Mouse (Mus musculus): Measurements from ENCODE around the gene Golph3l.
"Not testable (repeated sequence)": the region's sequence is repeated elsewhere in the genome, so short reads cannot be mapped to it uniquely, and the experiment has no call there.

The Golph3l gene

DNA sequence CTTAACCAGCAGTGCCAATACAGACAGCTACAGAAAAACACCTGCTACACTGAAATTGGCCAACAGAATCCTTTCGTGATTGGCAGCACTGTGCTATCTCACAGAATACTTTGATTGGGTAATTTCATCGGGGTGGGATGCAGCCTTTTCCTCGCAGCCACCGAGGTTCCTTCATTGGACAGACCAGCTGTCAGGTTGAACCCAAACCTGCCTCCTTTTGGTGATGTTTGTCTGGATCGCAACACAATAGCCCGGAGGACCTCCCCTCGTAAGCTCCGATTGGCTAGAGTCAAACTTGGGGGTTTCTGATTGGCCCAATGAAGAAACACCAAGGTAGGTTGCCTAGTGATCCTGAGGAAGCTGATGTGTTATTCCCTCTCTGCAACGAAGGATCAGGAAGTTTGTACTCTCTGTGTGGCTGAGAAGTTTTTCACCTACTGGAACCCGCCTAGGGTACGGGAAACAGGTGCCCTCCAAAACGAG lies at the start of gene Golph3l:
Golph3l (plus strand) TSS at position 331 of the 483 bp plus-strand sequence.
- DNase-seq = peak; percentile 94 to 95

- no peak for DNase-seq
Measured at GRCm38 (mm10) chr3:95538936-95539335, 49.8 kb upstream of the Golph3l start.

- no peak for DNase-seq
Measured at GRCm38 (mm10) chr3:95539837-95540236, 48.9 kb upstream of the Golph3l start.

DNA sequence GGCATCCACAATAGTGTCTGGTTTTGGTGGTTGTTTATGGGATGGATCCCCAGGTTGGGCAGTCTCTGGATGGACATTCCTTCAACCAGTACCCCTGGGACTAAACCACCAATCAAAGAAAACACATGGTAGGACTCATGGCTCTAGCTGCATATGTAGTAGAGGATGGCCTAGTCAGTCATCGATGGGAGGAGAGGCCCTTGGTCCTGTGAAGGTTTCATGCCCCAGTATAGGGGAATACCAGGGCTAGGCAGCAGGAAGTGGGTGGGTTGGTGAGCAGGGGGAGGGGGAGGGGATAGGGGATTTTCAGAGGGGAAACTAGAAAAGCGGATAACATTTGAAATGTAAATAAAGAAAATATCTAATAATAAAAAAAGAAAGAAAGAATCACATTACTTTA lies 47.5 kb upstream of the Golph3l start:
- not testable (repeated sequence) for DNase-seq

DNA sequence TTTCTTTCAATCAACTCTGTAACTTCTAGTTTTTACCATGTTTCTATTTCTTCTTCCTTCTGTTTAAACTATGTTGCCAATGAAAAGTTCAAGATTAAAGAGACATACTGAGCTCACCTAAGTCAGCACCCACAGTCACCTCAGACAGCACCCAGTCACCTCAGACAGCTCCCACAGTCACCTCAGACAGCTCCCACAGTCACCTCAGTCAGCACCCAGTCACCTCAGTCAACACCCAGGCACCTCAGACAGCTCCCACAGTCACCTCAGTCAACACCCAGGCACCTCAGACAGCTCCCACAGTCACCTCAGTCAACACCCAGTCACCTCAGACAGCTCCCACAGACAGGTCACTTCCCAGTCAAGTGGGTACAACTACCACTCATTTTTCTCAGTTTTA lies 46.6 kb upstream of the Golph3l start:
- no peak for DNase-seq

GRCm38 (mm10) chr3:95542981-95543380 lies 45.8 kb upstream of the Golph3l start:
- DNase-seq = no peak

GRCm38 (mm10) chr3:95550176-95550575 lies 38.6 kb upstream of the Golph3l start:
- no peak for DNase-seq

DNA sequence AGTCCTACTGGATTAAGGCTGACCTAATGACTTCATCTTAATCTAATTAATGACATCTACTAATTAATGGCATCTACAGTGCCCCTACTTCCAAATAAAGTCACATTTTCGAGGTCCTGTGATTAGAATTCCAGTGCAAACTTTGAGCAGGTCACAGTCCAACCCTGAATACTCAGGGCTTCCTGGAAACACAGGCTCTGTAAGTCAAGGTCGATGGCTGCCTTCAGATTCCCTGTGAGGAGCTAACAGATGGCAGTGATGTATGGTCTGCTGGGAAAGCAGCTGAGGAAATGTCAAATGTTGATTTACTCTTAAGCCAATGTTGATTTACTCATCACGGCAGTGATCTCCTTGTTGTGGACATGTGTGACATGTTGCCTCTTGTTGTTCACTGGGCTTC lies 34.7 kb upstream of the Golph3l start:
- DNase-seq = no peak

DNA sequence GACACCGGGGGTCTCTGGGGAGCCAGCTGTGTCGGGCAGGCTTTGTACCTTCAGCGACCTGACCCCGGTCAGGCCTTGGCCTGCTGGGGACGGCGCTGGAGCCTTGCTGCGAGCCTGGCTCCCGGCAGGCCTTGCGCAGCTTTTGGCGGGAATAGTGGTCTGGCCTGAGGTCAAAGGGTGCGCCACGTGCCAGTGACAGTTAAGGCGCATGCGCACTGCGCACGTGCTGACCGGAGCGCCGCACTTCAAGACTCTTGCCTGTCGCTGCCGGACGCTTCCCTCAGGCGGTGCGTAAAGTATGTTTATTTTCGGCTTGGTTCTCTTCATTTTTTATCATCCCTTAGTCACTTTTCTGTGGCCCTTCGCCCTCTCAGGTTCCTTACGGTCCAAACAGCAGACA lies 29.3 kb upstream of the Golph3l start, which contains the start of gene Hormad1:
Hormad1 (plus strand) TSS at position 241 of the 400 bp plus-strand sequence.
- peak in 1 of 2 experiments; percentile 2 for DNase-seq

- no peak for DNase-seq
Measured at GRCm38 (mm10) chr3:95560738-95561137, 28.0 kb upstream of the Golph3l start.

GRCm38 (mm10) chr3:95561826-95562225 lies 26.9 kb upstream of the Golph3l start:
- no peak for DNase-seq

DNA sequence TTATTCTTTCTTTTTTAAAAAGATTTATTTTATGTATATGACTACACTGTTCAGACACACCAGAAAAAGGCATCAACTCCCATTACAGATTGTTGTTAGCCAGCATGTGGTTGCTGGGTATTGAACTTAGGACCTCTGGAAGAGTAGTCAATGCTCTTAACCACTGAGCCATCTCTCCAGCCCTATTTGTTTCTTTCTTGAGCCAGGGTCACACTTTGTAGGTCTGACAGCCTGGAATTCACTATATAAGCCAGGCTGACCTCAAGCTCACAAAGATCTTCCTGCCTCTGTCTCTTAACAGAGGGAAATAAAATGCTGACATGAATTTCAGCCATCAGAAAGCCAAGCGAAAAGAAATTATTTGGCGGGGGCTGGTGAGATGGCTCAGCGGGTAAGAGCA lies 19.1 kb upstream of the Golph3l start:
- no peak for DNase-seq

GRCm38 (mm10) chr3:95587754-95588603 lies 755 bp upstream of the Golph3l start:
- no peak for DNase-seq

GRCm38 (mm10) chr3:95598734-95599133 lies 10.0 kb downstream of the Golph3l start:
- DNase-seq = no peak

GRCm38 (mm10) chr3:95601287-95601686 lies 12.6 kb downstream of the Golph3l start:
- DNase-seq = no peak

- DNase-seq = no peak
Measured at GRCm38 (mm10) chr3:95606096-95606495, 17.4 kb downstream of the Golph3l start.

DNA sequence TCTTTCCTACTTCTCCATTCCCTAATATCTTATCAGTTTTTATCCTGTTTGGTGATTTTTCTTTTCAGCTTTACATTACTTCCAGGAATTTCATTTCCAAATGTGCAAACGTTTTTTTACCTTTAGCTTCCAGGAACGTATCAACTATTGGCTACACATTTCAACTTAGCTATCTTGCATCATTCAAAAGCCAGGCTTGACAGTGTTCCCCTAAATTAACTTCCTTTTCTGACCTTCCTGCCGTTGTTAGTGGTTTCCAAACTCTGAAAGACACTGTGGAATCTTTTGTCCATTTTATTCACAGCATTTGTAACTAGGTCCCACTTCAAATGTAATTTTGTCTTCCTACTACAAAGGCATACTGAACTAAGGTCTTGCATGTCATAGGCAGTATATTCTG lies 20.5 kb downstream of the Golph3l start:
- DNase-seq = no peak

DNA sequence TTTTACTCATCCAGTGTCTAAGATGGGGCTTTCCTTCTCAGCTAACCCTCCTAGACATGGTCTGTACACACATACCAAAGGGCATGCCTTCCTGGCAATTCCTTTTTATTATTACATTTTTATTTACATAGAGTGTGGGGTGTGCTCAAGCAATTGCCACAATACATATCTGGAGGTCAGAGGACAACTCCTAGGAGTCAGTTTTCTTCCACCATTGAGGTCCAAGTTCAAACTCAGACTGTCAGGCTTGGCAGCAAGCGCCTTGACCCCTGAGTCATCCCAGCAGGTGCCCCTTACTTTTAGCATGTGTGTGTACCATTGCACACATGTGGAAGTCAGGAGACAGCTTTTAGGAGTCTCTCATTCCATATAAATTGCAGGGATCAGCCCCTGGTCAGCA lies 25.3 kb downstream of the Golph3l start:
- no peak for DNase-seq

DNA sequence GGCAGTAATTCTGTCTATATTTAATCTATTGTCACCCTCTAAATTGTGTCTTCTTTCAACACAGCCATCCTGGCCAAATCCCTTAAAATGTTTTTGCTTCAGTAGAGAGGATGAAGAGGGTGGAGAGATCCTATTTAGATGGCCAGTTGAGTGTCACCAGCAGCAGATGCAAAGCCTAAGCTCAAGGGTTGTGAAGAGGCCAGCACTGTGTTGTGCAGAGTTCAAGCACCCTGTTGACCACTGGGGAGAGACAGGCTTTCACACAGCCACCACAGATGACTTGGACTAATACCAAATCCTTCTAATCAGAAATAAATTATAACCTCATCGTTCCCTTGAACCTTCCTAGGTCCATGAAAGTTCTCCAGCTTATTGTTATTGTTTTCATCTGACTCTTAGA lies 29.8 kb downstream of the Golph3l start:
- DNase-seq = no peak

- no peak for DNase-seq
Measured at GRCm38 (mm10) chr3:95621241-95621640, 32.5 kb downstream of the Golph3l start.

DNA sequence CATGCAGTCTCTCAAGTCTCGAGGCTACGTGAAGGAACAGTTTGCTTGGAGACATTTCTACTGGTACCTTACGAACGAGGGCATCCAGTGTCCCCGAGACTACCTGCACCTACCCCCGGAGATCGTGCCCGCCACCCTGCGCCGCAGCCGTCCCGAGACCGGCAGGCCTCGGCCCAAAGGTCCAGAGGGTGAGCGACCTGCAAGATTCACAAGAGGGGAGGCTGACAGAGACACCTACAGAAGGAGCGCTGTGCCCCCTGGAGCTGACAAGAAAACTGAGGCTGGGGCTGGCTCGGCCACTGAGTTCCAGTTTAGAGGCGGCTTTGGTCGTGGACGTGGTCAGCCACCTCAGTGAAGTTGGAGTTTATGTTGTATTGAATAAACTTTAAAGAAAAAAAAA lies 33.7 kb downstream of the Golph3l start:
- DNase-seq = not testable (repeated sequence)

DNA sequence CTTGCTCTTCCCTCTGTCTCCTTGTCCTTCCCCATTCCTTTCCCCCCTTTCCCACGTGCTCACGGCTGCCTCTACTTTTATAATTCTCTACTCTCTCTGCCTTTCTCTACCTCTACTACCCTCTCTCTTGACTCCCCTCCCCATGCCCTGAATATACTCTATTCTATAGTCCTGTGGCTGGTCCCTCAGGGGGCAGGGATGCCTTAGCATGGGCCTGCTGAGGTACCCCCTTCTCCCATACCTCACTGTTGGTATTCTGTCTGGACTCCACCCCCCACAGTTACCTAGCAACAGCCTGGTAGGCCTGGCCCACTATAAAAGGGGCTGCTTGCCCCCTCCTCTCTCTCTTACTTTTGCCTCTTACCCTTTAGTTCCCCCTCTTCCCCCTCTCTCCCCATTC lies 34.8 kb downstream of the Golph3l start:
- DNase-seq = peak in 1 of 2 experiments; percentile 15

- peak in 1 of 2 experiments; percentile 35 for DNase-seq
Measured at GRCm38 (mm10) chr3:95623991-95624515, 35.3 kb downstream of the Golph3l start.

Measured in cerebellum, postnatal 10 days (tissue).